Mouse (Mus musculus): ENCODE results near the gene Klhdc9.

DNA sequence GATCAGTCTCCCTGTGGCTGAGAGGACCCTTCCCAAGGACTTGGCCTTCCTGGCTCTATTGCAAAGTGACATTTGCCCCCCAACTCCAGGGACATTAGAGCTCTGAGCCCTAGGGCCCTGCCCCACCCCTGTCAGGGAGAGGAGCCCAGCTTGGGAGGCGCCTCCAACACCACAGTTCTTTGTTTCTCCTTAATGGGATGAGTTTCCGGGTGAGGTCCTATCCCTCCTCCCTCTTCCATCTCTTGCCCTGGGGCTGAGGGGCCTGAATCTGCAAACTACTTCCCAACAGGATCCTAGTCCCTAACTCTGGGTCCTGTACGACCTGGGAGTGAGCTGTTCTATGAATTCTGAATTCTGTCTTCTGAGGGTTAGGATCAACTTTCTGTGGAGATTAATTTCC lies 12.3 kb upstream of the Klhdc9 start:
- no peak for TF ChIP-seq CTCF (IDR thresholded peaks at IDR 0.05; ENCODE audit: control insufficient read depth, insufficient read depth, insufficient replicate concordance, low read depth, low read length)
- TF ChIP-seq POLR2A (IDR thresholded peaks at IDR 0.05; ENCODE audit: control insufficient read depth, low read depth, low read length): no peak
